ENCODE assay signal across 8 mouse cellular contexts in the genomic region with DNA sequence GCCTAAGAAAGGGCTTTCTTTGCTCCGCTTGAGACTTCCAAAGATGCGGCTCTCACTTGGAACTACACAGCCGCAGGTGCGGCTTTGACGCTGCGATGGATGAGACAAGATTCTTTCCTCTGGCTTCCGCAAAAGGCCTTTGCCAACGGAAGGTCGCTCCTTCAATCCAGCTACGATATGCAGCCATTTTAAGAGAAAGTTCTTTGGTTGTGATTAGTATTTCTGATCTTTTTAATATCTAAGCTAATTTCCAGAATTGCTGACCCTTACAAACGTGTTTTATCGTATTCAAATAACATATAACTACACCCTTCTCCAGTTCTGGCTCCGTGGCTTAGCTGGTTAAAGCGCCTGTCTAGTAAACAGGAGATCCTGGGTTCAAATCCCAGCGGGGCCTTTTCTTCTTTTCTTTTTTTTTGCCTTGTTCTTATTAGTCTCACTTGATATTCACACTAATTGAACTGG. TPM values are rescaled to one million over a fixed set of nuclear protein-coding genes. Genes with fewer than 3 reads are reported as not detected.
A peak's percentile ranks its signal among the peaks of the same experiment; 100 is the strongest.
DNase-seq lines count a peak whose midpoint lies in the region; ATAC-seq and TF ChIP-seq lines count a peak whose summit lies in the region.

No protein-coding gene starts in this region.

- no peak for DNase-seq in spleen, adult 2 months (ENCODE audit: low read depth in 1 of 2, low spot score in 2 of 2)
- DNase-seq in spleen, adult 18-20 months: no peak
- peak; percentile 66 to 74 for DNase-seq in cerebellum, adult 18-20 months
- DNase-seq in forelimb bud, embryonic 11.5 days (ENCODE audit: low read depth, low spot score): peak; percentile 78
- DNase-seq in kidney, adult 2 months: peak; percentile 63

- no peak overlapping the region for H3K27ac ChIP-seq in spleen, adult 2 months (ENCODE audit: insufficient read depth, low read length)
- no peak overlapping the region for H3K27ac ChIP-seq in kidney, adult 2 months (ENCODE audit: insufficient read depth, low read depth, low read length)
- H3K27ac ChIP-seq in limb, embryonic 12.5 days: no peak overlapping the region
- H3K27ac ChIP-seq in neural tube, embryonic 12.5 days: no peak overlapping the region

- no peak for TF ChIP-seq POLR2A in spleen, adult 2 months (IDR thresholded peaks at IDR 0.05; ENCODE audit: low read depth, low read length)
- TF ChIP-seq POLR2A in kidney, adult 2 months (IDR thresholded peaks at IDR 0.05; ENCODE audit: low read depth, low read length): no peak

- peak overlapping the region; percentile 55 for H3K4me2 ChIP-seq in limb, embryonic 12.5 days
- peak overlapping the region; percentile 49 for H3K4me2 ChIP-seq in neural tube, embryonic 12.5 days (replicated peaks)

- peak overlapping the region; percentile 20; the same call in 1 of the 2 replicates for H3K4me3 ChIP-seq in spleen, adult 2 months (ENCODE audit: extremely low read depth, insufficient read depth, insufficient read length)
- H3K4me3 ChIP-seq in kidney, adult 2 months (ENCODE audit: insufficient read depth, low read depth, low read length): no peak overlapping the region
- H3K4me3 ChIP-seq in limb, embryonic 12.5 days (replicated peaks): peak overlapping the region; percentile 40
- H3K4me3 ChIP-seq in neural tube, embryonic 12.5 days: peak overlapping the region; percentile 36

- peaks cover 4% of the 10 kb centered on the region for H3K4me1 ChIP-seq in spleen, adult 2 months (ENCODE audit: control insufficient read depth, insufficient read depth, insufficient read length)
- no peaks in the 10 kb centered on the region for H3K4me1 ChIP-seq in kidney, adult 2 months (ENCODE audit: control insufficient read depth, insufficient read depth, low read length)
- 0 out of 2 replicates have a peak, but pooled peaks cover 3% of the 10 kb centered on the region for H3K4me1 ChIP-seq in limb, embryonic 12.5 days (replicated peaks)
- no peaks in the 10 kb centered on the region for H3K4me1 ChIP-seq in neural tube, embryonic 12.5 days

- H3K9ac ChIP-seq in limb, embryonic 12.5 days (replicated peaks): no peak overlapping the region
- 0 out of 2 replicates have a peak overlapping the region, but pooled peaks have one; percentile 33 for H3K9ac ChIP-seq in neural tube, embryonic 12.5 days

- H3K27me3 ChIP-seq in spleen, adult 2 months (ENCODE audit: control insufficient read depth, insufficient read depth, low read length): no peaks in the 10 kb centered on the region
- no peaks in the 10 kb centered on the region for H3K27me3 ChIP-seq in kidney, adult 2 months (replicated peaks; ENCODE audit: control insufficient read depth, insufficient read depth, low read length)
- H3K27me3 ChIP-seq in limb, embryonic 12.5 days: no peaks in the 10 kb centered on the region
- no peaks in the 10 kb centered on the region for H3K27me3 ChIP-seq in neural tube, embryonic 12.5 days (replicated peaks)

- WGBS in spleen, adult 2 months: 15% methylated on average over 15 of the region's 15 CpGs
- 20% methylated on average over 15 of the region's 15 CpGs for WGBS in kidney, adult 2 months
- 1% methylated on average over 15 of the region's 15 CpGs for WGBS in limb, embryonic 12.5 days
- WGBS in neural tube, embryonic 12.5 days: under 1% methylated on average over 15 of the region's 15 CpGs

- no peak for TF ChIP-seq CTCF in spleen, adult 2 months (IDR thresholded peaks at IDR 0.05; ENCODE audit: extremely low read depth, insufficient read depth, insufficient read length, insufficient replicate concordance)
- TF ChIP-seq CTCF in kidney, adult 2 months (conservative IDR thresholded peaks at IDR 0.05; ENCODE audit: insufficient read depth, insufficient read length, low read depth, low read length): no peak

- ATAC-seq in limb, embryonic 12.5 days (ENCODE audit: insufficient number of reproducible peaks, insufficient read depth, low FRiP score, low TSS enrichment, low read depth): no peak
- ATAC-seq in neural tube, embryonic 12.5 days (ENCODE audit: low FRiP score, low read depth): no peak
- no peak for ATAC-seq in activated CD4-positive, CD25-positive, alpha-beta regulatory T cell, adult 4 months

- no peaks in the 10 kb centered on the region for H3K36me3 ChIP-seq in spleen, adult 2 months (ENCODE audit: control insufficient read depth, insufficient read depth, low read length)
- no peaks in the 10 kb centered on the region for H3K36me3 ChIP-seq in kidney, adult 2 months (ENCODE audit: control insufficient read depth, insufficient read depth, low read length)
- no peaks in the 10 kb centered on the region for H3K36me3 ChIP-seq in limb, embryonic 12.5 days
- H3K36me3 ChIP-seq in neural tube, embryonic 12.5 days: no peaks in the 10 kb centered on the region

- H3K9me3 ChIP-seq in limb, embryonic 12.5 days: no peaks in the 10 kb centered on the region
- H3K9me3 ChIP-seq in neural tube, embryonic 12.5 days: no peaks in the 10 kb centered on the region

RNA-seq across cellular contexts. Expression of a gene that starts 22.2 kb away (rescaled TPM):
- 28.5 and 55.0 TPM in 2 replicates for polyA plus RNA-seq in spleen, adult 2 months (2012; rRNA removed)
- polyA plus RNA-seq in kidney, adult 2 months (2012; rRNA removed): 1.3 and 2.1 TPM in 2 replicates
- polyA plus RNA-seq in limb, embryonic 12.5 days (2016; fragmentation: Nextera tagmentation; extraction: Ambion mirVana): 38.6 and 46.0 TPM in 2 replicates
- polyA plus RNA-seq in neural tube, embryonic 12.5 days (2016; fragmentation: Nextera tagmentation; extraction: Ambion mirVana): 18.7 and 25.8 TPM in 2 replicates
- polyA plus RNA-seq in activated CD4-positive, CD25-positive, alpha-beta regulatory T cell, adult 4 months (2017; shearing (Covaris generic)): 1 to 10 TPM; 4.0 to 9.2 TPM

RNA-seq across cellular contexts. Expression of a gene that starts 22.4 kb away (rescaled TPM):
- polyA plus RNA-seq in spleen, adult 2 months (2012; rRNA removed): 366 and 1,278 TPM in 2 replicates
- 7.6 and 8.6 TPM in 2 replicates for polyA plus RNA-seq in kidney, adult 2 months (2012; rRNA removed)
- 6,267 and 7,120 TPM in 2 replicates for polyA plus RNA-seq in limb, embryonic 12.5 days (2016; fragmentation: Nextera tagmentation; extraction: Ambion mirVana)
- polyA plus RNA-seq in neural tube, embryonic 12.5 days (2016; fragmentation: Nextera tagmentation; extraction: Ambion mirVana): 3,361 and 3,805 TPM in 2 replicates
- polyA plus RNA-seq in activated CD4-positive, CD25-positive, alpha-beta regulatory T cell, adult 4 months (2017; shearing (Covaris generic)): 100 to 1,000 TPM; 214 to 439 TPM

RNA-seq across cellular contexts. Expression of a gene that starts 23.7 kb away (rescaled TPM):
- polyA plus RNA-seq in spleen, adult 2 months (2012; rRNA removed): 61.9 and 76.0 TPM in 2 replicates
- 3.6 and 5.2 TPM in 2 replicates for polyA plus RNA-seq in kidney, adult 2 months (2012; rRNA removed)
- 21.2 and 21.3 TPM in 2 replicates for polyA plus RNA-seq in limb, embryonic 12.5 days (2016; fragmentation: Nextera tagmentation; extraction: Ambion mirVana)
- polyA plus RNA-seq in neural tube, embryonic 12.5 days (2016; fragmentation: Nextera tagmentation; extraction: Ambion mirVana): 11.4 and 12.4 TPM in 2 replicates
- 10 to 100 TPM in 1 of 2 experiments, not detected in 1; 15.9 TPM for polyA plus RNA-seq in activated CD4-positive, CD25-positive, alpha-beta regulatory T cell, adult 4 months (2017; shearing (Covaris generic))

RNA-seq across cellular contexts. Expression of a gene that starts 44.2 kb away (rescaled TPM):
- polyA plus RNA-seq in spleen, adult 2 months (2012; rRNA removed): not detected in 2 replicates
- polyA plus RNA-seq in kidney, adult 2 months (2012; rRNA removed): not detected in 2 replicates
- not detected in 2 replicates for polyA plus RNA-seq in limb, embryonic 12.5 days (2016; fragmentation: Nextera tagmentation; extraction: Ambion mirVana)
- not detected in 2 replicates for polyA plus RNA-seq in neural tube, embryonic 12.5 days (2016; fragmentation: Nextera tagmentation; extraction: Ambion mirVana)
- 1 to 10 TPM in 1 of 2 experiments, not detected in 1; 6.5 TPM for polyA plus RNA-seq in activated CD4-positive, CD25-positive, alpha-beta regulatory T cell, adult 4 months (2017; shearing (Covaris generic))

RNA-seq across cellular contexts. Expression of a gene that starts 45.5 kb away (rescaled TPM):
- polyA plus RNA-seq in spleen, adult 2 months (2012; rRNA removed): not detected in 2 replicates
- polyA plus RNA-seq in kidney, adult 2 months (2012; rRNA removed): not detected in 2 replicates
- not detected in 2 replicates for polyA plus RNA-seq in limb, embryonic 12.5 days (2016; fragmentation: Nextera tagmentation; extraction: Ambion mirVana)
- polyA plus RNA-seq in neural tube, embryonic 12.5 days (2016; fragmentation: Nextera tagmentation; extraction: Ambion mirVana): not detected in 2 replicates
- 1 to 10 TPM in 1 of 2 experiments, not detected in 1; 2.4 TPM for polyA plus RNA-seq in activated CD4-positive, CD25-positive, alpha-beta regulatory T cell, adult 4 months (2017; shearing (Covaris generic))

Comparison
In these comparisons a context has a peak if more than half of its experiments do, and no peak if none do; other contexts are left out.
1. DNase-seq: peak in cerebellum, adult 18-20 months (2 of 2), forelimb bud, embryonic 11.5 days (single experiment) and kidney, adult 2 months (single experiment); none in spleen, adult 2 months (0 of 2) and spleen, adult 18-20 months (0 of 2).
2. RNA of a gene that starts 22.4 kb away (polyA plus RNA-seq): 6,267 to 7,120 TPM in limb, embryonic 12.5 days, 3,361 to 3,805 TPM in neural tube, embryonic 12.5 days, 214 to 439 TPM in activated CD4-positive, CD25-positive, alpha-beta regulatory T cell, adult 4 months and 366 to 1,278 TPM in spleen, adult 2 months; 7.6 to 8.6 TPM in kidney, adult 2 months; every median in the first group is over 10 times any median in the second.